Mouse (Mus musculus) heart, adult 8-10 months (tissue): Measurements from ENCODE around the gene Zfp768. TPM values are rescaled to one million over a fixed set of nuclear protein-coding genes. Genes with fewer than 3 reads are reported as not detected.

Experiments
- DNase-seq: peaks from one replicate; pipeline ENCODE4 v3.0.0; 2022; ENCODE audit warnings: low spot score
- total RNA-seq, 4 experiments: library from RNA; stranded (reverse); gene quantifications; 2 replicates each; pipeline ENCODE4 v1.2.4; 2022

Gene Zfp768
- total RNA-seq, 4 experiments from 2014 or later = 37.1 to 43.4 (median 41.5) TPM

DNA sequence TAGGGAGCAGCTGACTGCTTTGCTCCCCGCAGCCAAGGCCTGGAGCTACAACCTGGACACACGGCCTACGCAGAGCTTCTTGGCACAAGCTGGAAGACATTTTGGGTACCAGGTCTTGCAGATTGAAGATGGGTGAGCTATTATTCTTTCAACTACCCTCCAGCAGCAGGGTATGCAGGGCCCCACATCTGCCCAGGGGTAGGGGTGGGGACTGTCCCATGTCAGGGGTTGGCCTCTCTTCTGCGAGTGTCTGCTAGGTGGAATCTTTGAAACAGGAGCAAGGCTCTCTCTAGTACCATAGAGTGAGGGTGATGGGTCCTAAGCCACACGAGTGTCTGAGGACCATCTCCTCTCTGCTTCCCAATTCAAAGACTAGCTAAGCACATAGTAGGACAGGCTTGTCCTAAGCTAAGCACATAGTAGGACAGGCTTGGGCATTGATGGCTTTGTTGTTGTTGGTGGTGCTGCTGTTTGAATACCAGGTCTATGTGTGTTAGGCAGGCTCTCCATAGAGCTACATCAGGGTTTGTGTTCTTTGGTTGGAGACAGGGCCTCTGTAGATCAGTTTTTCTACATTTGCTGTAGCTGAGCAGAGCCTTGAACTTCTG lies 47.7 kb downstream of the Zfp768 start:
- no peak for DNase-seq

DNA sequence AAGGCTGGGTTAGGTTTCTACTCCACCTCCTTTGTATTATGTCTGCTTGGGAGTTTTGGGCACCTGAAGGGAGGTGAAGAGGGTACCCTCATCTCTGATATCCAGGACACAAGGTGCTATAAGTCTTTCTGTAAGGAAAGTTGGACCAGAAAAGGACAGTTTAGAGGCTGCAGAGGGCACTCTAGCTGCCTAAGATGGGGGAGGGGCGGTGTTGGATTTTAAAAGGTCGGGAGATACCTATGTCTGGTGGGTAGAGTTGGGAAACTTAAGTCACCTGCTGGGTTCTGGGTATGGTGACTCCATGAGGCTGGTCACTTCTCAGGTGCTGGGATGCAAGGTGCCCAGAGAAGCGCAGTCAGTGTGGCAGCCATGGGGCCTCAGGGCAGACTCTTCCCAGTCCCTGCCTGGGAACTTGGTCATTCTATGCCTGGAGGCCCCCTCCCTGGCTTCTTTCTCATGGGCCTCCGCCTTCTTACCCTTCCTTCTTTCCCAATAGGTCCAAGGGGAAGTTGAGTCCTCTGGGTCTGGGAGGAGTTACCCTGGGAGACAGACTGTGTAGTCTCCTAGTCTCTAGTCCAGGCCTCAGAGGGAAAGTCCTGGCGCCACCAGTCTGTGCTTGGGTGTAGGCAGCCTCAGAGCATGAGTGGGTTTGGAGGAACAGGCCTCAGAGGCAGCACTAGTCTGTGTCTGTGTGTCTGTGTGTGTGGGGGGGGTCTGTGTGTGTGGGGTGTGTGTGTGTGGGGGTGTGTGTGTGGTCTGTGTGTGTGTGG lies 48.4 kb downstream of the Zfp768 start:
- no peak for DNase-seq

- no peak for DNase-seq
Measured at GRCm38 (mm10) chr7:127296098-127296497, 49.3 kb downstream of the Zfp768 start, which contains the start of gene Itgal. Gene Itgal, plus strand, starts transcription at chr7:127296260.

Other genes starting within 250 kb of the Zfp768 start
- gene Qprt, start 223.4 kb downstream of the Zfp768 start, total RNA-seq = not detected
- under 1 TPM; 0.38 to 0.57 (median 0.46) TPM for gene Spn, start 207.8 kb downstream of the Zfp768 start, total RNA-seq
- gene Cd2bp2, start 149.5 kb downstream of the Zfp768 start, total RNA-seq = 10 to 100 TPM; 36.2 to 45.1 (median 40.6) TPM
- 10 to 100 TPM; 17.4 to 24.4 (median 23.0) TPM for gene Tbc1d10b, start 137.1 kb downstream of the Zfp768 start, total RNA-seq
- gene Mylpf, start 136.7 kb downstream of the Zfp768 start, total RNA-seq = 10 to 100 TPM in 1 of 4 experiments, 1 to 10 TPM in 3; 6.2 to 14.1 (median 8.2) TPM
- 1 to 10 TPM; 5.2 to 6.4 (median 5.8) TPM for gene Zfp553, start 112.5 kb downstream of the Zfp768 start, total RNA-seq
- 1 to 10 TPM; 2.1 to 3.9 (median 2.6) TPM for gene Sept1, start 112.5 kb downstream of the Zfp768 start, total RNA-seq
- gene Zfp771, start 101.3 kb downstream of the Zfp768 start, total RNA-seq = 10 to 100 TPM; 15.3 to 21.7 (median 17.1) TPM
- gene Dctpp1, start 84.9 kb downstream of the Zfp768 start, total RNA-seq = 10 to 100 TPM; 40.5 to 45.6 (median 40.9) TPM
- 10 to 100 TPM; 24.2 to 31.6 (median 31.0) TPM for gene Sephs2, start 71.5 kb downstream of the Zfp768 start, total RNA-seq
- gene Itgal, start 49.3 kb downstream of the Zfp768 start, total RNA-seq = 1 to 10 TPM; 1.1 to 2.0 (median 1.6) TPM
- gene Zfp747, start 30.5 kb upstream of the Zfp768 start, total RNA-seq = 1 to 10 TPM; 3.2 to 4.3 (median 3.7) TPM
- gene 9130019O22Rik, start 41.6 kb upstream of the Zfp768 start, total RNA-seq = 1 to 10 TPM; 1.8 to 2.5 (median 2.0) TPM
- 1 to 10 TPM; 2.9 to 5.1 (median 3.9) TPM for gene E430018J23Rik, start 48.0 kb upstream of the Zfp768 start, total RNA-seq
- gene Zfp764, start 61.2 kb upstream of the Zfp768 start, total RNA-seq = 1 to 10 TPM; 2.3 to 4.4 (median 3.2) TPM
- gene Zfp688, start 76.5 kb upstream of the Zfp768 start, total RNA-seq = 1 to 10 TPM; 4.2 to 4.8 (median 4.3) TPM
- 1 to 10 TPM; 1.2 to 2.1 (median 1.4) TPM for gene Zfp689, start 103.6 kb upstream of the Zfp768 start, total RNA-seq
- 10 to 100 TPM; 25.6 to 27.9 (median 27.3) TPM for gene Prr14, start 114.0 kb upstream of the Zfp768 start, total RNA-seq
- gene Fbrs, start 133.6 kb upstream of the Zfp768 start, total RNA-seq = 10 to 100 TPM; 27.5 to 36.1 (median 30.5) TPM
- 10 to 100 TPM; 51.8 to 60.5 (median 55.2) TPM for gene Srcap, start 166.4 kb upstream of the Zfp768 start, total RNA-seq
- gene Gm42715, start 174.0 kb upstream of the Zfp768 start, total RNA-seq = 10 to 100 TPM in 2 of 4 experiments, 1 to 10 TPM in 2; 8.8 to 10.9 (median 10.2) TPM
- gene Tmem265, start 215.8 kb upstream of the Zfp768 start, total RNA-seq = not detected
- 10 to 100 TPM; 12.1 to 20.9 (median 17.3) TPM for gene Phkg2, start 227.8 kb upstream of the Zfp768 start, total RNA-seq
- 10 to 100 TPM; 10.1 to 15.2 (median 14.4) TPM for gene Ccdc189, start 243.0 kb upstream of the Zfp768 start, total RNA-seq
- gene Rnf40, start 243.2 kb upstream of the Zfp768 start, total RNA-seq = 10 to 100 TPM; 38.1 to 42.6 (median 40.3) TPM